Mouse (Mus musculus) midbrain, embryonic 15.5 days (tissue): Measurements from ENCODE around the gene Trak2. TPM values are rescaled to one million over a fixed set of nuclear protein-coding genes. Genes with fewer than 3 reads are reported as not detected.
"Not testable (repeated sequence)": the region's sequence is repeated elsewhere in the genome, so short reads cannot be mapped to it uniquely, and the experiment has no call there.

Experiments
- ATAC-seq: fragments of 200-750 bp; cut with Nextera tagmentation; replicated peaks from 2 replicates; pipeline ENCODE4 v1.8.0; 2017; ENCODE audit warnings: moderate TSS enrichment
- H3K27ac ChIP-seq: fragments of 300-500 bp; sonication (generic); 2 replicates; pipeline ENCODE4 v1.5.1; 2015; ENCODE audit warnings: mild to moderate bottlenecking, inconsistent platforms
- H3K27me3 ChIP-seq: fragments of 300-500 bp; sonication (generic); replicated peaks from 2 replicates; pipeline ENCODE4 v1.6.1; 2015; ENCODE audit warnings: inconsistent platforms
- H3K36me3 ChIP-seq: fragments of 300-500 bp; sonication (generic); replicated peaks from 2 replicates; pipeline ENCODE4 v1.6.1; 2015; ENCODE audit warnings: inconsistent platforms
- H3K4me1 ChIP-seq: fragments of 300-500 bp; sonication (generic); 2 replicates; pipeline ENCODE4 v1.6.1; 2015; ENCODE audit warnings: inconsistent platforms
- H3K4me2 ChIP-seq: fragments of 300-500 bp; sonication (generic); 2 replicates; pipeline ENCODE4 v1.6.1; 2015; ENCODE audit warnings: inconsistent platforms, mild to moderate bottlenecking, moderate library complexity
- H3K4me3 ChIP-seq: fragments of 300-500 bp; sonication (generic); 2 replicates; pipeline ENCODE4 v1.5.1; 2015; ENCODE audit warnings: mild to moderate bottlenecking, inconsistent platforms
- H3K9ac ChIP-seq: fragments of 300-500 bp; sonication (generic); 2 replicates; pipeline ENCODE4 v1.6.1; 2015; ENCODE audit warnings: mild to moderate bottlenecking, inconsistent platforms
- H3K9me3 ChIP-seq: fragments of 300-500 bp; sonication (generic); 2 replicates; pipeline ENCODE4 v1.6.1; 2016; ENCODE audit warnings: inconsistent platforms
- WGBS: fragments of 180-500 bp; shearing (Covaris S2); methylation state at CpG from one replicate; pipeline ENCODE4 v1.1.7; 2015; ENCODE audit warnings: mixed read lengths; 5-methylcytosine and 5-hydroxymethylcytosine counted together
- polyA plus RNA-seq: library from polyadenylated mRNA; unstranded; fragments of >200 nt; fragmentation: Nextera tagmentation; extraction: Ambion mirVana; gene quantifications from 2 replicates; pipeline ENCODE4 v1.2.1, GENCODE M21; 2015

The Trak2 gene
- polyA plus RNA-seq, 1 experiment from 2014 or later, result 18.7 TPM

- ATAC-seq, result no peak
- H3K9ac ChIP-seq, result no peak overlapping the region
- no peak overlapping the region for H3K27ac ChIP-seq
Measured at GRCm38 (mm10) chr1:58962865-58963264, 10.4 kb downstream of the Trak2 start.

GRCm38 (mm10) chr1:58962418-58962817 is 10.8 kb downstream of the Trak2 start:
- H3K36me3 ChIP-seq, result no peaks in the 10 kb centered on the region
- no peak overlapping the region for H3K4me3 ChIP-seq
- H3K27ac ChIP-seq, result no peak overlapping the region
- WGBS, result 90% methylated on average over 5 of the region's 5 CpGs
- H3K9me3 ChIP-seq, result no peaks in the 10 kb centered on the region
- H3K4me2 ChIP-seq, result no peak overlapping the region
- H3K4me1 ChIP-seq, result peaks cover 4% of the 10 kb centered on the region; the same call in 1 of the 2 replicates
- no peak overlapping the region for H3K9ac ChIP-seq
- no peaks in the 10 kb centered on the region for H3K27me3 ChIP-seq
- no peak for ATAC-seq

More at GRCm38 (mm10) chr1:58962865-58963264, 10.4 kb downstream of the Trak2 start:
- H3K4me3 ChIP-seq, result no peak overlapping the region
- H3K4me2 ChIP-seq, result no peak overlapping the region
- no peaks in the 10 kb centered on the region for H3K9me3 ChIP-seq
- H3K4me1 ChIP-seq, result peaks cover 3% of the 10 kb centered on the region; the same call in 1 of the 2 replicates
- H3K27me3 ChIP-seq, result no peaks in the 10 kb centered on the region
- no peaks in the 10 kb centered on the region for H3K36me3 ChIP-seq

- WGBS, result 54% methylated on average over 12 of the region's 12 CpGs
- H3K4me2 ChIP-seq, result no peak overlapping the region
- H3K27me3 ChIP-seq, result no peaks in the 10 kb centered on the region
- no peak overlapping the region for H3K4me3 ChIP-seq
- ATAC-seq, result peak; percentile 55; the same call in 1 of the 2 replicates
- H3K9me3 ChIP-seq, result no peaks in the 10 kb centered on the region
- peak overlapping the region; percentile 26; the same call in 1 of the 2 replicates for H3K27ac ChIP-seq
- no peak overlapping the region for H3K9ac ChIP-seq
- peaks cover 4% of the 10 kb centered on the region; the same call in 1 of the 2 replicates for H3K4me1 ChIP-seq
- no peaks in the 10 kb centered on the region for H3K36me3 ChIP-seq
Measured at GRCm38 (mm10) chr1:58961152-58961893, 11.9 kb downstream of the Trak2 start.

GRCm38 (mm10) chr1:58959682-58960081 is 13.5 kb downstream of the Trak2 start:
- no peaks in the 10 kb centered on the region for H3K36me3 ChIP-seq
- WGBS, result 79% methylated on average over 2 of the region's 2 CpGs
- ATAC-seq, result no peak
- H3K9ac ChIP-seq, result no peak overlapping the region
- no peak overlapping the region for H3K4me3 ChIP-seq
- peaks cover 4% of the 10 kb centered on the region; the same call in 1 of the 2 replicates for H3K4me1 ChIP-seq
- H3K27ac ChIP-seq, result no peak overlapping the region
- H3K9me3 ChIP-seq, result no peaks in the 10 kb centered on the region
- no peaks in the 10 kb centered on the region for H3K27me3 ChIP-seq
- H3K4me2 ChIP-seq, result no peak overlapping the region

GRCm38 (mm10) chr1:58958789-58959526 is 14.3 kb downstream of the Trak2 start:
- not testable (repeated sequence) for H3K27ac ChIP-seq

GRCm38 (mm10) chr1:58957931-58958330 is 15.3 kb downstream of the Trak2 start:
- H3K27me3 ChIP-seq, result no peaks in the 10 kb centered on the region
- no peak overlapping the region for H3K9ac ChIP-seq
- H3K4me2 ChIP-seq, result no peak overlapping the region
- H3K27ac ChIP-seq, result no peak overlapping the region
- H3K9me3 ChIP-seq, result no peaks in the 10 kb centered on the region
- H3K4me1 ChIP-seq, result peaks cover 4% of the 10 kb centered on the region; the same call in 1 of the 2 replicates
- ATAC-seq, result no peak
- 53% methylated on average over 2 of the region's 2 CpGs for WGBS
- no peaks in the 10 kb centered on the region for H3K36me3 ChIP-seq
- H3K4me3 ChIP-seq, result no peak overlapping the region

More at GRCm38 (mm10) chr1:58958789-58959526, 14.3 kb downstream of the Trak2 start:
- H3K9me3 ChIP-seq, H3K9ac ChIP-seq, H3K27me3 ChIP-seq, H3K4me1 ChIP-seq, H3K36me3 ChIP-seq, H3K4me3 ChIP-seq, H3K4me2 ChIP-seq: not testable (repeated sequence)
- ATAC-seq, result peak; percentile 50; the same call in 1 of the 2 replicates
- 70% methylated on average over 16 of the region's 16 CpGs for WGBS

- H3K9ac ChIP-seq, result no peak overlapping the region
- WGBS, result 86% methylated on average over 9 of the region's 9 CpGs
Measured at GRCm38 (mm10) chr1:58956229-58956628, 17.0 kb downstream of the Trak2 start.

GRCm38 (mm10) chr1:58955716-58956115 is 17.5 kb downstream of the Trak2 start:
- no peak overlapping the region for H3K27ac ChIP-seq
- H3K4me3 ChIP-seq, result no peak overlapping the region
- H3K4me1 ChIP-seq, result peaks cover 6% of the 10 kb centered on the region; the same call in 1 of the 2 replicates
- no peaks in the 10 kb centered on the region for H3K27me3 ChIP-seq
- no peaks in the 10 kb centered on the region for H3K36me3 ChIP-seq
- no peak overlapping the region for H3K4me2 ChIP-seq
- no peak overlapping the region for H3K9ac ChIP-seq
- no peak for ATAC-seq
- WGBS, result 91% methylated on average over 3 of the region's 3 CpGs
- no peaks in the 10 kb centered on the region for H3K9me3 ChIP-seq

More at GRCm38 (mm10) chr1:58956229-58956628, 17.0 kb downstream of the Trak2 start:
- Histone ChIP-seq H3K27ac (no peak overlapping the region), H3K4me2 (no peak overlapping the region), H3K9me3 (no peaks in the 10 kb centered on the region), H3K4me1 (peaks cover 5% of the 10 kb centered on the region; the same call in 1 of the 2 replicates), H3K27me3 (no peaks in the 10 kb centered on the region), H3K36me3 (no peaks in the 10 kb centered on the region), H3K4me3 (no peak overlapping the region)
- no peak for ATAC-seq

- Histone ChIP-seq H3K9me3 (no peaks in the 10 kb centered on the region), H3K4me2 (no peak overlapping the region), H3K4me3 (no peak overlapping the region), H3K27ac (no peak overlapping the region), H3K4me1 (peaks cover 6% of the 10 kb centered on the region; the same call in 1 of the 2 replicates), H3K27me3 (no peaks in the 10 kb centered on the region), H3K9ac (no peak overlapping the region), H3K36me3 (no peaks in the 10 kb centered on the region)
- ATAC-seq, result no peak
- WGBS, result 74% methylated on average over 8 of the region's 8 CpGs
Measured at GRCm38 (mm10) chr1:58954578-58955410, 18.4 kb downstream of the Trak2 start.

GRCm38 (mm10) chr1:58953686-58954434 is 19.4 kb downstream of the Trak2 start:
- Histone ChIP-seq H3K27me3 (no peaks in the 10 kb centered on the region), H3K27ac (no peak overlapping the region), H3K4me3 (no peak overlapping the region), H3K36me3 (no peaks in the 10 kb centered on the region), H3K4me2 (no peak overlapping the region), H3K9me3 (no peaks in the 10 kb centered on the region), H3K9ac (no peak overlapping the region), H3K4me1 (peaks cover 6% of the 10 kb centered on the region; the same call in 1 of the 2 replicates)
- WGBS, result 93% methylated on average over 9 of the region's 9 CpGs
- ATAC-seq, result no peak

- ATAC-seq, result no peak
- Histone ChIP-seq H3K4me1 (peaks cover 4% of the 10 kb centered on the region; the same call in 1 of the 2 replicates), H3K4me2 (no peak overlapping the region), H3K27me3 (no peaks in the 10 kb centered on the region), H3K9ac (no peak overlapping the region), H3K9me3 (no peaks in the 10 kb centered on the region), H3K4me3 (no peak overlapping the region), H3K27ac (no peak overlapping the region), H3K36me3 (no peaks in the 10 kb centered on the region)
- 61% methylated on average over 4 of the region's 4 CpGs for WGBS
Measured at GRCm38 (mm10) chr1:58952997-58953396, 20.2 kb downstream of the Trak2 start.
